Mouse (Mus musculus) lung, postnatal 25 days (tissue): ENCODE results near the gene Ubac1.
A peak's percentile ranks its signal among the peaks of the same experiment; 100 is the strongest.

Experiments
- DNase-seq: peaks from one replicate; pipeline ENCODE4 v3.0.0; 2022; ENCODE audit warnings: low spot score

Gene Ubac1

DNA sequence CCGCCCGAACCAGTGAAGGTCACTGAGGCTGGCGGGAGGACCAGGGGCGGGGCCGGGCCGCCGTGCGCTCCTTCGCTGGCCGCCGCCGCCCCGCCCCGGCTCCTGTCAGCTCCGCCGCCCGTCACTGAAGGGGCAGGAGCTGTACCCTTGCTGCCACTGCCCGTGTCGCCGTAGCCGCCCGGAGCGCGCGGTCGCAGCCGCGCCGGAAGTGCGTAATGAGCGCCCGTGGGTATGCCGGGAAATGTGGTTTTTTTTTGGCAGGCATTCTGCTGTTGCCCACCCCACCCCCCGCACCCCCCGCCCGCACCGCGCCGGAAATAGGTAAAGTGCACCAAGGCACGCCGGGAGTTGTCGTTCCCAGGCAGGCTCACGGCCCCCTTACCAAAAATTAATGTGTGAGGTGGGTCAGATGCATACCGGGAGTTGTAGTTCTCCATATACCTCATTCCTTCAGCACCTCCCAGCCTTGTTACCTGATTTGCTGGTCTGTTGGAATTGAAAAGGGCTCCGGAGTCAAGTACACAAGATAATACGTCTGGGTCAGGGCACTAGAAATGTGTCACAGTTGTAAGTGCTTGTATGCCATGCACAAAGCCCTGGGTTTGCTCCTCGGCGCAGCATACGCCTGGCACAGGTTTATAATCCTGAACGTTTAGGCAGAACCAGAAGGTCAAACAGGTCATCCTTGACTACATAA is at the start of gene Ubac1:
Gene Ubac1 (minus strand): TSS at position 187 of the 697 bp plus-strand sequence.
- DNase-seq = peak; percentile 93

DNA sequence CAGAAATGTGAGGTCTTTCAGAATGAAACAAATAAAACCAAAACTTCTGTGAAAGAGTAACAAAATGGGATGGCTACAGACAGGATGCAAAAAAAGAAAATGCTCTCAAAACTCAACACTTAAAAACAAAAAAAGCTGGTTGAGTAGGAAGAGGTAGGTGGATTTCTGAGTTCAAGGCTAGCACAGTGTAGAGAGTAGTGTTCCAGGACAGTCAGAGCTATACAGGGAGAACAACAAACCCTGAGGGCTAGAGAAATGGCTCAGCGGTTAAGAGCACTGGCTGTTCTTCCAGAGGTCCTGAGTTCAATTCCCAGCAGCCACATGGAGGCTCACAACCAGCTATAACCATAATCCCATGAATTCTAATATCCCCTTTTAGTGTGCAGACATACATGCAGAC is 47.0 kb upstream of the Ubac1 start:
- no peak for DNase-seq

DNA sequence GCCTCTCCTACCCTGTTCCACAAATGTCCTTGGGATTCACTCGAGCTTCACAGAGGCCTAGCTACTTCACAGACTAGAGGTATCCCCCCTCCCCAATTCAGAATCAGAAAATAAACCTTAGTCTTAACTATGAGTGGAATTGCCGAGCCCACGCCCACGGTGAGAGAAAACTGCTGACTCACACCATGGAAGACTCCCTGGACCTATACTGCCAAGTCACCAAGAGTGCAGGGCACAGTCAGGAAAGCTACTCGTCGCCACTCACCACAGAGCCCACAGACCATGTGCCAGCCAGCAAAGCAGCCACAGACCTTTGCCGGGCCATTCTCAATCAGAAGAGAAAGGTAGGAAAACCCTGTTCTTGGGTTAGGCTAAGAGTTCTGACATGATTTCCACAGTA is 46.6 kb upstream of the Ubac1 start:
- DNase-seq = no peak

DNA sequence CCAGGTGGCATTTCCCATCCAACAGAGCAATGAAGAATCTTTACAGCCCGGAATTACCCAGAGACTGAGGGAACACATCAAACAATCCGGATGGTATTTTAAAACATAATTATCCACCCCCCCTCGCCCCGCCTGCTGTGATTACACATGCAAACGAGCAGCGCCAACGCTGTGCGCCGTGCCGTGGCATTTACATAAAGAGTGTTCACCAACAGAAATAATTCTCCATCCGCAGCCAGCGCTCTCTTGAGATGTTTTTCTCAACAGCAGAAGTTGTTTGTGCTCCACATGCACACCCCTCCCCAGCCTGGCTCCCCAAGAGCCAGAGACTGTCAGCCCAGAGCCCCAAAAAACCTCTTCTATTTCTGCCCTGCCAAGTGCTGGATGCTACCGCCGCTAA is 45.0 kb upstream of the Ubac1 start:
- DNase-seq = no peak

DNA sequence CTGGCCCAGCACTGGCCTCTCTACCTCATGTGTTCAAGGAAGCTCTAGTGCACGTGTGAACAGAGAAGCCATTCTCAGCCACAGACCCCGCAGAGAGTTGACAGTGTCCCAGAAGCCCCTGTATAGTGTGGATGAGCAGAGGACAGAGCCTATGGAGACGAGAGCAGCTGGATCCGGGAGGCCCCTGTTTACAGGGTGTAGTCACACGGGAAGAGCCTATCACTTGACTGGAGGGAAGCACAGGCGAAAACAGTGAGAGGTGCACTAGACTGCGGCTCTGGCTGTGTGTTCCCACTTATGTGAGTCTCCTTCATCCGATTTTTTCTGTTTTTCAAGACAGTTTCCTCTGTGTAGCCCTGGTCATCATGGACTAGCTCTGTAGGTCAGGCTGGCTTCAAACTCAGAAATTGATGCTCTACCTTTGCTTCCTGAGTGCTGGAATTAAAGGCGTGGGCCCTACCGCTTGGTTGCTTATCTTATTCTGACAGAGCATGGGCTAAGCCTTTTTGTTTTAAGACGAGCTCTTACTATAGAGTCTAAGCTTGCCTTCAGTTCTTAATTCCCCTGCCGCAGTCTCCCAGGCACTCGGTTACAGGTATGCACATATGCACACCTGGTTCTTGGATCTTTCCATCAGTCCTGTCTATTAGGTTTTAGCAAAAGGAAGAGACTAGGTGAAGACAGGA is 41.3 kb upstream of the Ubac1 start:
- no peak for DNase-seq

DNA sequence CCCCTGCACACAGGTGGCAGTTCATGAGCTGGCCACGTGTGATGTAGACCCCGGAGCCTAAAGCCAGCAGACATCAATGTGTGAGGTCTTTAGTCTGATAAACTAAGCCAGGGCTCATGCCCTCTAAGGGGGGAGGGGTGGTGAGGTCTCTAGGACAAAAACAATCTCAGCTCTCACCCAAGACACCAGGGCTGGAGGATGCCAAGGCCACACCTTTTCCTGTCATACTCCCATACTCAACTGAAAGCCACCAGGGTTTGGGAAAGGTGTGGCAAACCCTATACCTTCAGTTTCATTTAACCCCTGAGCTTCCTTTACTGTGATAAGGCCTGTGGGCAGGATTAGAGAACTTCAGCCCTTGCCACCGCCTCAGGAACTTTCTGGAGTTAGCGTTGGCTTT is 40.7 kb upstream of the Ubac1 start:
- DNase-seq = no peak

DNA sequence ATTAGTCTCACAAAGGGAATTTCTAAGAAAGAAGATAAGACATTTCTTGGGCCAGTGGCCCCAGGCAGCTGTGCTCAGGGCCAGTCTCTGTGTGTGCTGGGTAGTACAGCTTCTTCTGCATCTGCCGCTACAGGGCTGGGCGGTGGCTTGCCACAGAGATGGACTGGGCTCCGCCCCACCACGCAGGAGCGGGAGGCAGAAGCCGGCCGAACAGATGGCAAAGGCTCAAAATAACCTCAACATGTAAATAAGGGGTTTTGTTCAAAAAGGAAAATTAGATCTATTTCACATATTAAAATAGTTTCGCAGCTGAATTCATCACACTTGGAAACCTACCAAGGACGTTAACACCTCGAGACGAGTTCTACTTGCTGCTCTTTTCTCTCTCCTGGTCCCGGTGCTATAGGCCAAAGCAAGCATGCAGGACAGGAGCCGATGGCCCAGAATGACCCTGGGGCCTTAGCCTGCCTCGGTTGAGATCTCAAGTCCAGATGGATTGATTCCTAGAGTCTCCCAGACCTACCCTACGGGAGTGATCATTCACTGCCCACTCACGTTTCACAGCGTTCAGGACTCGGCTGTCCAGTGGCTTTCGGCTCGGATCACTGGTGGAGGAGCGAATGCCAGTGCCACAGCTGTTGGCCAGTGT is 39.6 kb upstream of the Ubac1 start:
- DNase-seq = no peak

DNA sequence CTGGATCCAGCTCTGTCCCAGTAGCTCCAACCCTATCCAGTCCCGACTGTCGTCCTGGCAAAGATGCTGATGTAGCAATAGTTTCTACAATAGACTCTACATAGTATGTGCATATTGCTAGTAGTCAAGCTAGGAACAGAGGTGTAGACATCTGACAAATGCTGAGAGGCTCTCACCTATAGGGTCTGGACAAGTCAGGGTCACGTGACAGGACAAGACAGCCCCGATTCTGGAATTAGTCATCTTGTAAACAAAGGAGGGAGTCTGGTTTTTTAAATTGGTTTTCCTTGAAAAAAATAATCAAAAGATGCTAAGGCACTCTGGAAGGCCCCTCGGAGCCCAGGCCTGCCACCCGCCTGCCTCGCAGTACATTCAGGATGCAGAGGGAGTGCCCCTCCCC is 35.5 kb upstream of the Ubac1 start:
- no peak for DNase-seq

DNA sequence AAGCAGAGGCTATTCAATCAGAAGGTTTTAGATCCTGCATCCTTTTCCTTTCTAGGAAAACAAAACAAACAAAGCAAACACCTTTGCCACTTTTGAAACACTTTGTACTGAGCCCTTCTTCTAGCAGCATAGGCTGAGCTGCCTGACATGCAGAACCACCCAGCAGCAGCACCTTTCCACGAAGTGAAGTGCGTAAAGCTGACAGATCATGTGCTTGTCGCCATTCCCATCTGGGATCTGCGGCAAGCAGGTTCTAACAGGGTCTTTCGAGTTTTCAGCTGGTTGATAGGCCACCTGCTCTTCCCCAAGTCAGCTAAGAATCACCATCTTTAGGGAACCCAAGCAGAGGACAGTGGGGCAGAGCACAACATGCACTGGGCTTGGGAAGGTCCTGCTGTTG is 34.7 kb upstream of the Ubac1 start:
- DNase-seq = no peak

DNA sequence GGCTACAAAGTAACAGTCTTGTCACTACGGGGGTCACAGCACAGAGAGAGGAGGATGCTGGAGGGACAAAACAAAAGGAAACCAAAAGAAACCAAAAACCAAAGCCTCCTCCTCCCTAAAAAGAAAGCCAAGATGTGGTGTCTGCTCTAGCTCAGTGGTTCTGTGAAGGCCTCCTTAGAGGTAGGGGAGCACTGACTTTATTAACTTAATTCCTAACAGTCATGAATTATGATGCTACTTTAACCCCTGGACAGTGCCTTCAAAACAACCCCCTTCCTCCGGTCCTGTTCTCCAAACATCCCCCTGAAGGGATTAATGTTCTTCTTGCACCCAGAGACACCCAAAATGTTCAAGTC is 34.2 kb upstream of the Ubac1 start:
- DNase-seq = no peak

DNA sequence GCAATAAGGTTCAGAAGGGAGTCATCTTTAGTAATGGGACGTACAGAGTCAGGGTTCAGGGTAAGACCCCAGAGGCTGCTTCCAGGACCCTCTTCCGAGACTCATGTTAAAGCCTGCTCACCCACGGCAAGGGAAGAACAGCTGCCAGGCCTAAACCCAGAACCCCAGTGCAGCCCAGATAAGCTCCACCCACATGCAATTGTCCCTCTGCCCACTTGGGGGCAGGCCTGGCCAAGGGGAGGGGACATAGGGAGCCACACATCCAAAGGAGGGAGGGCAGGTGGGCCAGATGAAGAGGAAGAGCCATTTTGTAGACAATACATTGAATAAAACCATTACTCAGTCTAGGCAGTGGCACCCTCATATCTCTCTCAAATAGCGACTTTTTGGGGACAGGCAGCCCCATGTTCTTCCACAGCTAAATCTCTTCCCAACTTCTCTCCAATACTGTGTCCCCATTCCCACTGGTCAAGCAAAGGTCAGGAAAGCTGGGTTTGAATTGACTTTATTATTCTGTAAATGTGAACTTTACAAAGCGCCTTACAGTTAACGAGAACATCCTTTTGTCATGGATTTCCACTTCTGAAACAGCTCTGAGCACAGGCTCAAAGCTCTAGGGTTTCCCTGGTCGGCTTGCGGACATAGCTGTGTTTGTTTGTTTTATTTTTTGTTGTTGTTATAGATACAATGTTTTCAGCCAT is 33.6 kb upstream of the Ubac1 start:
- DNase-seq = peak; percentile 69

DNA sequence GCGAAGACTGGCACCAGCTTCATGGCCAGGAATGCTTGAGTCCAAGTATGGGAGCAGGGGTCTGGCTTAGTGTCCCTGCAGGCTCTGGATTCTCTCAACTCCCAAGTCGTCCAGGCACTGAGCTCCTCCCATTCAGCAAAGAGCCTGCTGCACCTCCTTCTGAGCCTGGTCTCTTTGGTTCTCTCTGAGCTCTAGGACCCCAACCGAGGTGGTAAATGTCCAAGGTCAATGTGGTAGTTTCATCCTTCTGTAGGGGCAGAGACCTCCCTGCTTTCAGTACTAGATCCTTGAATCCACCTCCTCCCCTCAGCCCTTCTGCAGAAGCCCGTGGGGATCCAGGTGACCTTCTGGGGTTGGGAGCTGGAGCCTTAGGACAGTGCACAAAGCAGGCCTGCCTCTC is 31.3 kb upstream of the Ubac1 start:
- DNase-seq = no peak

DNA sequence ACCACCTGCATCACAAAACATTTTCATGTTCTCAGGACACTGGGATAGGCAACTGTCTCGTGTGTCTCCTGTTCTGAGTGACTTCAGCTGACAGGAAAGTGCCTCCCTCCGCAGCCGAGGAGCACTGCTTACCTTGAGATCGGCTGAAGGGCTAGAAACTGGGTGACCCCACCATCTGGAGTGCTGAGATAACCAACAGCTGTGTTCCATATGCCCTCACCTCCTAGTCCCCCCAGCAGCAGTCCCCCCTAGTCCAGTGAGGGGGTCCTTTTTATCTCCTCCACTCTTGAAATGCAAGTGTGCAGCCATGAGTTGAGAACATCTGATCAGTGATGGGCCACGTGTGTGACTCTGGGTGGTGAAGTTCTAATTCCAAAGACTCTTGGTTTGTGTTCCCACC is 27.3 kb upstream of the Ubac1 start:
- DNase-seq = no peak

DNA sequence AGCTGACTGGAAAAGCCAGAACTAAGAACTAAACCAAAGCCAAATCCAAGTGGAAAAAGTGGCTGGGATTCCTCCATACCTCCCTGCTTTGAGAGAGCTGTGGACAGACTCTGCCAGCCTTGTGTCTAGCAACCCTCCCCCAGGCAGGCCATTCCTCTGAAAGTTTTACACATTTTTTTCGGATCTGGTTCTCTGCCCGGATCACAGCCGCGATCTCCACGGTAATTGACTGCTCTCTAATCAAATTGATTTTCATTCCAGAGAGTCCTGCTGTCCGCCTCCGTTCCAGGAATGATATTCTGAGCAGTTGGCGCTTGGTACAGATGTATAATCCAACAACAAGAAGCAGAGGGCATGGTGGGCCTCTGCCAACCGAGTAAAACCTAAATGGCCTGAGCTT is 22.7 kb upstream of the Ubac1 start:
- no peak for DNase-seq

DNA sequence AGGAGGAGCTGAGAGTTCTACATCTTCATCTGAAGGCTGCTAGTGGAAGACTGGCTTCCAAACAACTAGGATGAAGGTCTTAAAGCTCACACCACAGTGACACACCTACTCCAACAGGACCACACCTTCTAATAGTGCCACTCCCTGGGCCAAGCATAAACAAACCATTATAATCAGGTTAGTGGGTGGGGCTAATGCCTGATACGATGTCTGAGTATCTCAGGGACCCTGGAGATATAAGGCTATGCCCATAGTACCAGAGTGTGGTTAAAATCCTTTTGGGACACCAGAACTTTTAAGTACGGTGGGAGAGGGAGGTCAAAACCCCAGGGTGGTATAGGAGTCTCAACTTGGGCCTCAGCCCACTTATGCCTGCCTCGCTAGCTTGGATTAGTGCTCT is 21.1 kb upstream of the Ubac1 start:
- DNase-seq = no peak

DNA sequence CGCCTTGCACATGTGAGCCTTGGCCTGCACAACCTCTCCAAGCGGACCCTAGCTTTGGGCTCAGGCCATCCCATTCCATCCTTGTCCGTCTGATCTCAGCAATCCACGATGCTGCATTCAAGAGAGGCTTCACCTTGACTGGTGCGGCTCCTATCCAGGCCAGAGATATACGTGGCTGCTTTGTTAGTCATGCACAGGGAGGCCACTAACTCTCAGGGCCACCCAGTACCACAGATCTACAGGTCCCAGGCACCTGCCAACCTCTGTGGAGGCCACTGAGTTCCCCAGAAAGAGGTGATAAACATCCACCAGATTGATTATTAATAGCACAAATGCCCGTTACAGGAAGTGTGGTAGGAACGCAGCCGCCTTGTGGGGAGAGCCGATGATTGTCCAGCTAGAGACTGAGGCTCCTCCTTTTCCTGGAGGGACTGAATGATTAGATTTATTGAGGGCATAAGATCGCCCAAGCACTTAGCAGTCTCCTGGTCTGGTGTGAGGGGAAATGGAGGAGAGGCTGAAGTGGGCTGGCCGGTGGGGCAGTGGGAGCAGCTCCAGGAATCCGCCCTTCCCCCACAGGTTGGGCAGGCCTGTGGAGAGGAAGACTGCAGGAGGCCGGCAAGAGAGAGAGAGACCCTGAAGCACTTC is 19.7 kb upstream of the Ubac1 start:
- no peak for DNase-seq

DNA sequence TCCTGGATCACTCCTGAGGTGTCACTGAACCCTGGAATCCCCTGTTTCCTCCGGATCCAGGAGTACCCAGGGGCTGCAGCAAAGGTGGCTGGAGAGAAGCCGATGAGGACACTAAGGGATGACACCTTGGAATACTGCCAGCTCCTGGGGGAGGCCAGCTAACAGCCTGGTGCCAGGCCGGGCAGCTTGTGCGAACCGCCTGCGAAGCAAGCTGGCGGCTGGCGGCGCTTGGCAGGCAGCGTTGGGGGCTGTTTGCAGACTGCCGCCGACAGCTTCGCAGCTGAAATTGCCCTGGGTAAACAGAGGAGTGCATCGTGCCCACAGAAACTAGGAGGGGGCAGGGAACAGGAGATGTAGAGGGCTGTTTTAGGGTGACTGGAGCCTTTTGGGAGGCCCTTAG is 18.4 kb upstream of the Ubac1 start:
- DNase-seq = no peak

DNA sequence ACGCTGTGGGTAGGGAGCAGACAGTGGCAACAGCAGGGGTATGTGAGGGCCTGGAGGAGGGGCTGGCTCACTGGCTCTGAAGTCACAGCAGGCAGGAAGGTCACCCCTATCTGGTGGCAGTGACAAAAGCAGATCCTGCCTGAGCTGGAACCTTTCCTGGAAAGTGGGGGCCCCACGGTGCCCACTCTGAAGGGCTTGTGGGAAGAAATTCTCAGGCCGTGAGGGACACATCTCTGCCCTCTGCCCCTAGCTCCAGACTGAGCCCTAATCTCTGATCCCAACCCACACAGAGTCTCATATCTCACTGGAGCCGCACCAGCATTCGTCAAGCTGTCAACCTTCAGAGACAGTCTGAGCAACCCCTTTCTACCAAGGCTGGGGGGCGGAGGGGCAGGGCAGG is 15.8 kb upstream of the Ubac1 start:
- no peak for DNase-seq

DNA sequence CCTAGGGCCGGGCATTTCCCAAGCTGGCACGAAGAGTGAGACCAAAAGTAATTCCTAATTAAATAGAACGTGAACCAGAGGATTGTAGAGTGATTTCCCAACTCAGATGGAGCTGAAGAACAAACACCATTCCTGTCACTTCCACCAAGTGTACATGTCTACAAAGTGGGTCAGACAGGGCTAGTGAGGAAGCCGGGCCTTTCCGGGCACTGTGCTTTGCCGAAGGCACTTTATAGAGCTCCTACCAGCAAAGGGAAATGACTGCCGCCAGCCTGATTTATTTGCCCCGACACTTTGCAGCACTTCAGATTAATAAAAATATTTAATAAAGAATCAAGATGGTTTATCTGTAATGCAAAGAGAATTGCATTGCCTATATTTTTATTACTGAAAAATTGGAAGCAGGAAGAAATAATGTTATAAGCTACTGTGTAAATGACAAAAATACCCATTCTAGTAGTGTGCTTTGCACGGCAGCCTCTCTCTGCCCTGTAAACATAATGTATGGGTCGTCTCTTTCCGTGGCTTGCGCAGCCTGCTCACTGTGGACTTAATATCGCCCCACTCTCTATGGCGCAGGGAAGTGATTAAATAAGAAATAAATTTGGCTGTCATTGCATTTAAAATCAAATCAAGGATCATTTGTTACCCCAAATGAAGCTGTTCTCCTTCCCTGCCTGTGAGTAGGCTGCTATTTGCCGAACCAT is 12.9 kb upstream of the Ubac1 start:
- DNase-seq = no peak

DNA sequence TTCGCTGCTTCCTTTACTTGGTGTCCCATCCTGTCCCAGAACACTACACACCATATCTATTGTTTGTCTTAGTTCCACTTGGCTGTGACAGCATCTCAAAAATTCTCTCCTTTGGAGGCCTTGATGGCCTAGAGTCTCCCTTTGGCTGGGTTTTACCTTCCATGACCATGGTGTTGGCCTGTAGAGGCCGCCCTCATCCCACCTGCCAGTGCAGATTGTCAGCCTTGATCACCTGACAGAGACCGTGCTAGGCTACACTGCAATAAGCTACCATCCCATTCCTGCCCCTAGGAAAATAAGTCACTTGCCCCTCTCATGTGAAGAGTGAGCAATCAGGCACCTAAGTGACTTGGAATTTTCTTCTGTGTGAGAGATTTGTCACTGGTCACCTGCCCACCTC is 8.7 kb upstream of the Ubac1 start:
- no peak for DNase-seq

DNA sequence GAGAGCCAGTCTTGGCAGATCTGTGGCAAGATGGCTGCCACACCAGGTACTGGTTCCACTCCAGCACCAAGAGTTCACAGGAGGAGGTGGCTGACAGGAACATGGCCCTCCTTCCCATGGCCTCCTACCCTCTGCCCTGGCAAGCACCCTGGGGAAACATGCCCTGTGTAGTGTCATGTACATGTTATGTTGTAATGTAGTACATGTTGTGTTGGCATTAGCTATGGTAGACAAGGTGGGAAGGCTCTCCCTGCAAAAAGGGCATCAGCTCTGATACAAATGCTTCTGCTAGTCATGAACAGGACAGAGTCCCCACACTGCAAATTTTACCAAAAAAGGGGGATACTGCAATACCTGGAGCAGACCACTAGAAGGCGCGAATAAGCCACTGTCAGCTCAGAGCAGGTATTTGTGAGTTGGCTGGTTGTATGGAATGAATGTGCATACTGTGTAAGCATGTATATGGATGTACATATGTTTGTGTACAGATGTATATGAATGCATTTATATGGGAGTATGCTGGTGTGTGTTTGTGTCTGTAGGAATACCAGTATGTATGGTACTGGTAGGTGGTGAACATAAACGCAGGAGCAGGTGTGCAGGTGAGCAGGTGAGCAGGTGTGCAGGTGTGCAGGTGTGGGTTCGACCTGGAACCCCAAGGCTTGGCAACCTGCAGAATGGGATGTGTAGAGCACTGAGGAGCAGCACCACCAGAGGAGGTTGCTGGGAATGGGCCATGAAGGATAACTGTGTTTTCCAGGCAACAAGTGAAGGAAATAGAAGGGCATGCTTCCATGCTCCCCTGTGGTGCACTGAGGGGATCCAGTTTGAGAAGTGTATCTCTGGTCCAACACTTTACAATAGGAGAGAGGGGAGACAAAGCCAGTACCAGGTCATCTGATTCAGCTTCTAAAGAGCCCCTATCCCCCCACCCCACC is 2.9 kb upstream of the Ubac1 start:
- no peak for DNase-seq
